Mouse (Mus musculus): ENCODE results near the gene Mmp15. TPM values are rescaled to one million over a fixed set of nuclear protein-coding genes. Genes with fewer than 3 reads are reported as not detected.

Gene Mmp15
- total RNA-seq, 1 experiment: 5.4 TPM

DNA sequence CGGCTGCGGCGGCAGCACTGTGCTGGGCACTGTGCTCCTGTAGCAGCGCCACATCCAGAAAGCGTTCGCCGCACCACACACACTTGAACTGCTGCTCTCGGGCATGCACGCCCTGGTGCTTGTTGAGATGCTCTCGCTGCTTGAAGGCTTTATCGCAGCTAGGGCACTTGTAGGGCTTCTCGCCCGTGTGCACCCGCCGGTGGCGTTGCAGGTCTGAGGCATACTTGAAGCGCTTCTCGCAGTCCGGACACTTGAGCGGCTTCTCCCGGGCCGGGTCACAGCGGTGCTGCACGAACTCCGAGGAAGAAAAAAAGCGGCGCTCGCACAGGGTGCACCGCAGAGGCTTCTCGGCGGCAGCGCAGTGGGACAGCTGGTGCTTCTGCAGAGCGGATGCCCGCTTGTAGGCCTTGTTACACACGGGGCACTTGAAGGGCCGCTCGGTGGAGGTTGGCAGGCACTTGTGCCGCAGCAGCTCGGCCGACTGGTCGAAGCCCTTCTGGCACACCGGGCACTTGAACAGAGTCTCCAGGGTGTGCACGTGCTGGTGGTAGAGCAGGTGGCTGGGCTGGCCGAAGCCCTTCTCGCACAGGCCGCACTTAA, 24.1 kb upstream of the Mmp15 start:
- in situ Hi-C loops (cut with MboI; ENCODE audit: low sequenced_read_pairs in 2 of 2, unreplicated experiment in 2 of 2): no loop called here
- Histone ChIP-seq H3K9me3 (ENCODE audit: control insufficient read depth, insufficient read depth, low read depth, low read length) (no peaks in the 10 kb centered on the region), H3K27ac (ENCODE audit: insufficient read depth, low read depth, low read length, poor library complexity, severe bottlenecking) (no peak overlapping the region), H3K9ac (ENCODE audit: insufficient read depth, low read depth, low read length, poor library complexity, severe bottlenecking) (no peak overlapping the region; the same call in 1 of the 2 replicates), H3K36me3 (ENCODE audit: control insufficient read depth, insufficient read depth, low read length, poor library complexity, severe bottlenecking) (peaks cover 15% of the 10 kb centered on the region; the same call in 1 of the 2 replicates), H3K4me1 (ENCODE audit: control insufficient read depth in 2 of 2, insufficient read depth in 2 of 2, low read length in 2 of 2, poor library complexity in 1 of 2) (peaks cover 3 to 10% of the 10 kb centered on the region in 2 experiments; a peak in 2 of 4 replicates), H3K4me3 (ENCODE audit: insufficient read depth in 1 of 2, low read depth in 1 of 2, low read length in 2 of 2, poor library complexity in 1 of 2, severe bottlenecking in 1 of 2) (peak overlapping the region; percentile 42 to 59)
- DNase-seq (ENCODE audit: low read depth, low spot score): no peak
- no peak for TF ChIP-seq HCFC1 (IDR thresholded peaks at IDR 0.05; ENCODE audit: borderline replicate concordance, insufficient read depth, low read length)
- TF ChIP-seq MAFK (IDR thresholded peaks at IDR 0.05; ENCODE audit: insufficient read depth, low read depth, low read length): no peak
- TF ChIP-seq ZNF384 (IDR thresholded peaks at IDR 0.05; ENCODE audit: low read depth, low read length): no peak
- no peak for TF ChIP-seq CHD2 (IDR thresholded peaks at IDR 0.05; ENCODE audit: low read depth, low read length)
- no peak for TF ChIP-seq ZC3H11A (IDR thresholded peaks at IDR 0.05; ENCODE audit: borderline replicate concordance, low read depth, low read length)

GRCm38 (mm10) chr8:95330367-95330766, 21.7 kb upstream of the Mmp15 start:
- no peak overlapping the region for H3K27ac ChIP-seq (ENCODE audit: insufficient read depth, low read depth, low read length, poor library complexity, severe bottlenecking)
- H3K4me3 ChIP-seq (ENCODE audit: insufficient read depth in 1 of 2, low read depth in 1 of 2, low read length in 2 of 2, poor library complexity in 1 of 2, severe bottlenecking in 1 of 2): no peak overlapping the region
- TF ChIP-seq ZNF384 (IDR thresholded peaks at IDR 0.05; ENCODE audit: low read depth, low read length): no peak
- TF ChIP-seq CHD2 (IDR thresholded peaks at IDR 0.05; ENCODE audit: low read depth, low read length): no peak
- no peak for TF ChIP-seq ZC3H11A (IDR thresholded peaks at IDR 0.05; ENCODE audit: borderline replicate concordance, low read depth, low read length)
- TF ChIP-seq HCFC1 (IDR thresholded peaks at IDR 0.05; ENCODE audit: borderline replicate concordance, insufficient read depth, low read length): no peak
- TF ChIP-seq MAFK (IDR thresholded peaks at IDR 0.05; ENCODE audit: insufficient read depth, low read depth, low read length): no peak
- no peak for DNase-seq (ENCODE audit: low read depth, low spot score)
- H3K9ac ChIP-seq (ENCODE audit: insufficient read depth, low read depth, low read length, poor library complexity, severe bottlenecking): no peak overlapping the region
- H3K9me3 ChIP-seq (ENCODE audit: control insufficient read depth, insufficient read depth, low read depth, low read length): no peaks in the 10 kb centered on the region
- in situ Hi-C loops (cut with MboI; ENCODE audit: low sequenced_read_pairs in 2 of 2, unreplicated experiment in 2 of 2): no loop called here
- H3K36me3 ChIP-seq (ENCODE audit: control insufficient read depth, insufficient read depth, low read length, poor library complexity, severe bottlenecking): peaks cover 15% of the 10 kb centered on the region; the same call in 1 of the 2 replicates
- peaks cover 3 to 14% of the 10 kb centered on the region in 2 experiments; a peak in 2 of 4 replicates for H3K4me1 ChIP-seq (ENCODE audit: control insufficient read depth in 2 of 2, insufficient read depth in 2 of 2, low read length in 2 of 2, poor library complexity in 1 of 2)

DNA sequence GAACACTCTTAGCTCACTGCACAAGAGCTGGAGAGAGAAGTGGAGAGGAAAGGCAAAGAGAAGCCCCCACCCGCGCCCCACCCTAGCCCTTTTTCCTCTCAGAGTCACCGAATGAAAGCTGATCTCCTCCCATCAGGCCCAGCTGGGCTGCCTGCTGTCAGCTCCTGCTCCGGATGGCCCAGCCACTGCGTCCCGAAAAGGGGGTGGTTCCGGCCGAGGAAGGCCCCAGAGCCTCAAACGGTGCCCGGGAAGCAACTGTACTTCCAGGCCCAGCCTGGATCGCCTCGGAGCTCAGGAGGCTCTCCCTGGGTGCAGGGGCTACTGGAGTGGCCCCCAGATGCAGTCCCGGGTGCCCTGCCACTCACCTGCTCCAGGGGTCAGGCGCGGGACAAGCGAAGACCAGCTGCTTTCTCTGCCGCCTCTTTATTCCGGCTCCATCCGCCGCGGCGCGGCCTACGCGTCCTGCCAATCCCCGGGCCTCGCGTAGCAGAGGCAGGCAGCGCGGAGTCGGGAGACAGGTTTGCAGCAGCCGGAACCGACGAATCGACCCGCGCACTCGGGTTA, 20.8 kb upstream of the Mmp15 start:
- peak overlapping the region; percentile 85 for H3K9ac ChIP-seq (ENCODE audit: insufficient read depth, low read depth, low read length, poor library complexity, severe bottlenecking)
- H3K27ac ChIP-seq (ENCODE audit: insufficient read depth, low read depth, low read length, poor library complexity, severe bottlenecking): no peak overlapping the region
- no peak for DNase-seq (ENCODE audit: low read depth, low spot score)
- no peaks in the 10 kb centered on the region for H3K9me3 ChIP-seq (ENCODE audit: control insufficient read depth, insufficient read depth, low read depth, low read length)
- peaks cover 15% of the 10 kb centered on the region; the same call in 1 of the 2 replicates for H3K36me3 ChIP-seq (ENCODE audit: control insufficient read depth, insufficient read depth, low read length, poor library complexity, severe bottlenecking)
- in situ Hi-C loops (cut with MboI; ENCODE audit: low sequenced_read_pairs in 2 of 2, unreplicated experiment in 2 of 2): no loop called here
- H3K4me3 ChIP-seq (ENCODE audit: insufficient read depth in 1 of 2, low read depth in 1 of 2, low read length in 2 of 2, poor library complexity in 1 of 2, severe bottlenecking in 1 of 2): peak overlapping the region; percentile 82 to 96
- H3K4me1 ChIP-seq (ENCODE audit: control insufficient read depth in 2 of 2, insufficient read depth in 2 of 2, low read length in 2 of 2, poor library complexity in 1 of 2): peaks cover 3 to 14% of the 10 kb centered on the region in 2 experiments; a peak in 2 of 4 replicates
- TF ChIP-seq MAFK (IDR thresholded peaks at IDR 0.05; ENCODE audit: insufficient read depth, low read depth, low read length) (no peak), HCFC1 (IDR thresholded peaks at IDR 0.05; ENCODE audit: borderline replicate concordance, insufficient read depth, low read length) (no peak), ZC3H11A (IDR thresholded peaks at IDR 0.05; ENCODE audit: borderline replicate concordance, low read depth, low read length) (no peak), CHD2 (IDR thresholded peaks at IDR 0.05; ENCODE audit: low read depth, low read length) (no peak), ZNF384 (IDR thresholded peaks at IDR 0.05; ENCODE audit: low read depth, low read length) (no peak)

GRCm38 (mm10) chr8:95331720-95332436, 20.2 kb upstream of the Mmp15 start, which contains the start of the genes Zfp319 and Usb1:
Zfp319 (minus strand) TSS chr8:95331950.
Usb1 (plus strand) TSS chr8:95332284.
- TF ChIP-seq CHD2 (IDR thresholded peaks at IDR 0.05; ENCODE audit: low read depth, low read length): no peak
- TF ChIP-seq ZNF384 (IDR thresholded peaks at IDR 0.05; ENCODE audit: low read depth, low read length): no peak
- TF ChIP-seq MAFK (IDR thresholded peaks at IDR 0.05; ENCODE audit: insufficient read depth, low read depth, low read length): no peak
- TF ChIP-seq HCFC1 (IDR thresholded peaks at IDR 0.05; ENCODE audit: borderline replicate concordance, insufficient read depth, low read length): peak; percentile 58; the same call in 1 of the 2 replicates
- TF ChIP-seq ZC3H11A (IDR thresholded peaks at IDR 0.05; ENCODE audit: borderline replicate concordance, low read depth, low read length): no peak
- Histone ChIP-seq H3K4me1 (ENCODE audit: control insufficient read depth in 2 of 2, insufficient read depth in 2 of 2, low read length in 2 of 2, poor library complexity in 1 of 2) (peaks cover 3 to 14% of the 10 kb centered on the region in 2 experiments; a peak in 2 of 4 replicates), H3K4me3 (ENCODE audit: insufficient read depth in 1 of 2, low read depth in 1 of 2, low read length in 2 of 2, poor library complexity in 1 of 2, severe bottlenecking in 1 of 2) (peak within 1 kb of the TSS; percentile 82 to 96), H3K36me3 (ENCODE audit: control insufficient read depth, insufficient read depth, low read length, poor library complexity, severe bottlenecking) (peaks cover 9% of the 10 kb centered on the region; the same call in 1 of the 2 replicates), H3K9me3 (ENCODE audit: control insufficient read depth, insufficient read depth, low read depth, low read length) (no peaks in the 10 kb centered on the region), H3K27ac (ENCODE audit: insufficient read depth, low read depth, low read length, poor library complexity, severe bottlenecking) (peak within 1 kb of the TSS; percentile 85), H3K9ac (ENCODE audit: insufficient read depth, low read depth, low read length, poor library complexity, severe bottlenecking) (peak within 1 kb of the TSS; percentile 85)
- in situ Hi-C loops (cut with MboI; ENCODE audit: low sequenced_read_pairs in 2 of 2, unreplicated experiment in 2 of 2): no loop called here
- DNase-seq (ENCODE audit: low read depth, low spot score): peak; percentile 80
